Mouse (Mus musculus): ENCODE data around the gene Cldn19. TPM values are rescaled to one million over a fixed set of nuclear protein-coding genes. Genes with fewer than 3 reads are reported as not detected.

The Cldn19 gene
- polyA plus RNA-seq, 1 experiment from 2014 or later = 1.3 TPM

DNA sequence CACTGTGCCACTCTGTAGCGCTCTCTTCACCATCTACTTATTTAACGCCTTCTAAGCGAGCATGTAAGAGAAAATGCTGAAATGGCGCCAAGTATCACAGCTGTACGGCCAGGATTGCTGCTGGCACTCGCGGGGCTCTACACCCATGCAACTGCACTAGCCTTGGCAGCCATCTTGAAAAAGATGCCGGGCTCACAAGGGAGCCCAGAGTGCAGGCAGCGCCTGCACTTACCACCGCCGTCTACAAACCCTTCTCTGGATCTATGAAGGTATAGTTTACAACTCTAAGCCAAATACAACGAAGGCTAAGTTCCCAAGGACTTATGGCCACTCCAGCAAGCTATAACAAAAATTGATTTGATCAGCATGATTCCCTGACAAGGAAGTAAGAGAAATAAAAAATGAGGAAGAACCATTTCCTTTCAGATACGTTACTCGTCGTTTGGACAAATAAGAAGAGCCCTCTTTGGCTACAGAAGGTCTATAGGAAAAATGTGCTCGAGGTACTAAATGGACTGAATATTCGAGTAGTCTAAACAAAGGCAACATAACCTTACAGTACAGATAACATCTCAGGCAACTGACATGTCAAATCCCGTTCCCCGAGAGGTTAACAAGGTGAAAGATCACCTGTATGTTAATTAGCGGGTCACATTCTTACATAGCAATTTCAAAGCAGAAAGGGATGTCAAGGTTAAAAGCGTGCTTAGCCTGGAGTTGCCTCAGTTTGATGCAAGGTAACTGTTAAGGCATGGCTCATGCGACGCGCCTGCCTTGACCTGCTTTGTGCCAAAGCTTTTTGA lies 37.8 kb downstream of the Cldn19 start:
- WGBS = 2% methylated on average over 24 of the region's 24 CpGs
- Histone ChIP-seq H3K9ac (peak overlapping the region; percentile 92), H3K27me3 (no peaks in the 10 kb centered on the region), H3K9me3 (no peaks in the 10 kb centered on the region), H3K4me3 (peak overlapping the region; percentile 96), H3K27ac (peak overlapping the region; percentile 91), H3K4me1 (replicated peaks) (peaks cover 41% of the 10 kb centered on the region), H3K36me3 (peaks cover 3% of the 10 kb centered on the region; the same call in 1 of the 2 replicates), H3K4me2 (peak overlapping the region; percentile 83)
- ATAC-seq (ENCODE audit: low FRiP score) = no peak

DNA sequence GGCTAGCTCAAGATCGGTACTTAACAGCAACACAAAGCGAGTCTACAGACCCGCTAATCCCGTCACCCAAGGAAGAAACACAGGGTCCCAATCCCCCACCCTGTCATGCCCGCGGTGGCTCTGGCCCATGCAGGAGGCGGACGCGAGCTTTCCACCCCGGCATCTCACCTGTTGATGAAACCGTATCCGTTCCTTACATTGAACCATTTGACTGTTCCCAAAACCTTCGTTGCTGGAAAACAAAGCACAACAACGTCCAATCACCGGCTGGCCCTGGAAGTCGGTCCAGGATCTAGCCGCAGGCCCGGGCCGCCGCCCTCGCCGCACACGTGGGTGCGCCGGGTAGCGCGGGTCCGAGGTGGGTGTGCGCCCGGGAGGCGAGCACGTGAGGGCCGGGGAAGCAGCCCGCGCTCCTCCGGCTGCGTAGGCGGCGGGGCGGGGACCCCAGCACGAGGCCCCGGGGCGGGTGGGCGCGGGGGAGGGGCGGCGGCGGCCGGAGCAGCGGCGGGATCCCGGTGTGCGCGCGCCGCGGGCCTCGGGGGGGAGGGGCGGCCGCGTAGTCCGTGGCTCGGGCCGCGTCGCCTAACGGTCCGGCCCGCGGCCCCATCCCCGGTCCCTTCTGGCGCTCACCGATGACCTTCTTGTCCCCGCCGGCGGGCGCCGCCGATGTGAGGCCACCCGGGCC lies 38.5 kb downstream of the Cldn19 start:
- peak overlapping the region; percentile 92 for H3K9ac ChIP-seq
- no peaks in the 10 kb centered on the region for H3K9me3 ChIP-seq
- H3K4me3 ChIP-seq = peak overlapping the region; percentile 96
- WGBS = under 1% methylated on average over 38 of the region's 80 CpGs
- ATAC-seq (ENCODE audit: low FRiP score) = peak; percentile 29
- peak overlapping the region; percentile 91 for H3K27ac ChIP-seq
- no peaks in the 10 kb centered on the region for H3K27me3 ChIP-seq
- H3K4me1 ChIP-seq (replicated peaks) = peaks cover 39% of the 10 kb centered on the region
- H3K4me2 ChIP-seq = peak overlapping the region; percentile 83
- peaks cover 2% of the 10 kb centered on the region; the same call in 1 of the 2 replicates for H3K36me3 ChIP-seq

DNA sequence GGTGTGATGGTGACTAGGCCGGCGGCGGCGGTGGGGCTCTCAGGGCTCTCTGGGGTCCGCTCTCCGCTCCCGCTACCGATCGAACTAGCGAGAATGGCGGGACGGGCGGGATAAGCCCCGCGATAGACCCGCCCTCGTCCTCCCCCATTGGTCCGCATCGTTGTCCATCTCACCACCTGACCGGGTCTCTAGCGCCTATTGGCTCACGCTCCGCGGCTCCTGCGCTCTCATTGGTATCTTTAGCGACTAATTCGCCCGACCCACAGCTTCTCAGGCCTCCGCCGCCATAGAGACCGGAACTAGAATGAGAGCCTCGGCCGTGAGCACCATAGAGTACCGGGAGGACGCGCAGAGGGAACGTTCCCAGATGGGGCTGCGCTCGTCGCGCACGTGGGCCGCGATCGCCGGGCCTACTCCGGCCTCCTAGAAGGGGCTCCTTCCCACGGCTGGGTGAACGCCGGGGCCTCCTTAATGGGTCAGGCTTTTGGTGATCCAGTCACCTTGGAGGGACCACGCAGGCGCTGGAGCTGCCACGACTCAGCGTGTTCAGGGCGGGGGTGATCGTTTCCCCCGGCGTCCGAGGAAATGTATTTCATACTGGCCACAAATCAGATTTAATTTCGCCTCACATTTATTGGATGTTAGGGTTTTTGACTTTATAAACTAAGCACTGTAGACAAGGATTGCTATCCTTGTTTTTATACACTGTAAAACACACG lies 39.4 kb downstream of the Cldn19 start, which contains the start of gene Ybx1:
Gene Ybx1 (minus strand): TSS at position 190 of the 719 bp plus-strand sequence.
- H3K36me3 ChIP-seq = no peaks in the 10 kb centered on the region; the same call in 1 of the 2 replicates
- H3K9me3 ChIP-seq = no peaks in the 10 kb centered on the region
- H3K4me1 ChIP-seq (replicated peaks) = peaks cover 35% of the 10 kb centered on the region
- peak; percentile 99 for ATAC-seq (ENCODE audit: low FRiP score)
- peak within 1 kb of the TSS; percentile 83 for H3K4me2 ChIP-seq
- H3K9ac ChIP-seq = peak within 1 kb of the TSS; percentile 92
- peak within 1 kb of the TSS; percentile 96 for H3K4me3 ChIP-seq
- no peaks in the 10 kb centered on the region for H3K27me3 ChIP-seq
- WGBS = under 1% methylated on average over 61 of the region's 61 CpGs
- H3K27ac ChIP-seq = peak within 1 kb of the TSS; percentile 96

DNA sequence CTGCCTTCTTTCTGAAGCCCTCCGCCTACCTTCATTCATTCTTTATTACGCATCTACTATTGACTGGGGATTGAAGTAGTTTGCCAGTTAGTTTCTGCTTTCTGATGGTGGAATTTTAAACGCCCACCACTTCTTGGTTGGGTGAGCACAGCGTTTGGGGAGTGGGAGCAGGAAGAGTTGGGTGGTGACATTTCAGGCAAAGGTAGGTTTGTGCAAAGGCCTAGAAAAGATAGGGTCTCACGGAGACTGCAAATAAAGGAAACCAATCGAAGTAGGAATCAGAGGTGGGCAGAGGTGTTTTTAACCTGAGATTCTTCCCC lies 39.9 kb downstream of the Cldn19 start:
- Histone ChIP-seq H3K9ac (peak overlapping the region; percentile 83), H3K4me3 (peak overlapping the region; percentile 96), H3K4me2 (peak overlapping the region; percentile 71), H3K27me3 (no peaks in the 10 kb centered on the region), H3K4me1 (replicated peaks) (peaks cover 32% of the 10 kb centered on the region), H3K27ac (peak overlapping the region; percentile 96), H3K36me3 (no peaks in the 10 kb centered on the region; the same call in 1 of the 2 replicates), H3K9me3 (no peaks in the 10 kb centered on the region)
- WGBS = 7% methylated on average over 6 of the region's 6 CpGs
- ATAC-seq (ENCODE audit: low FRiP score) = no peak

DNA sequence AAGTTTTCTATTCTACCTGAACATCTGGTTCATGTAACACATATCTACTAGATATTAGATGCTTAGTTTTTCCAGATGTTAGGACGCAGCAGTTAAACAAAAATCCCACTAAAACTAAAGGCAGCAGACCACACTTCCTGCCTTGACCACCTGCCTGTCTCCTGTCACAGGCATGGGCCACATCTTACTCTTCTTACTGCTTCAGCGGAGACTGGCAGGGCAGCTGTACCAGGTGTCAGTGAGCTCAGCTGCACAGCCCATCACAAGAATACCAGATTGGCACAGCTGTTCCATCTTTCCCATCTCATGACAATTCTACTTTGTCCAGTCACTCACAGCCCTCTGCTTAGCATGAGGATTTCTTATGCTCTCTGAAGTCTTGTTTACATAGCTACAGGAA lies 42.1 kb downstream of the Cldn19 start:
- 68% methylated on average over 2 of the region's 2 CpGs for WGBS

DNA sequence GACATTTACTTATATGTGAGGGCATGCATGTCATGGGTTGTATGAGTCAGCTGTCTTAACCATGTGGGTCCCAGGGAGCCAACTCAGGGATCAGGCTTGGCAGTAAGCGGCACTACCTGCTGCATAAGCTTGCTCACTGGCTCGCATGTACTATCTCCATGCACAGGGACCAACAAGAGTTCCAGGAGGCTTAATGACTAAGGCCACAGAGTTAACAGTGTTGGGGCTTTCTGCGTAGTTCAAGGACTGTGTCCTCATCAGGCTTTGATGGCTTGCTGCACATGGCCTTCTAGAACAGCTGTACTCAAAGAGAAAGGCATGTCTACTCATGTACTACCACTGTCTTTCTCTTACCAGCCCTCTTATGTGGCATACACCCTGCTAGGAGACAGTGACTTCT lies 45.5 kb downstream of the Cldn19 start:
- 94% methylated on average over 3 of the region's 3 CpGs for WGBS
- no peak overlapping the region for H3K27ac ChIP-seq
- no peak for ATAC-seq (ENCODE audit: low FRiP score)

More for the DNA sequence above, 42.1 kb downstream of the Cldn19 start:
- Histone ChIP-seq H3K27me3 (no peaks in the 10 kb centered on the region), H3K9me3 (no peaks in the 10 kb centered on the region), H3K4me2 (no peak overlapping the region), H3K27ac (no peak overlapping the region), H3K36me3 (no peaks in the 10 kb centered on the region), H3K4me3 (no peak overlapping the region), H3K4me1 (replicated peaks) (peaks cover 10% of the 10 kb centered on the region), H3K9ac (no peak overlapping the region)
- ATAC-seq (ENCODE audit: low FRiP score) = no peak

DNA sequence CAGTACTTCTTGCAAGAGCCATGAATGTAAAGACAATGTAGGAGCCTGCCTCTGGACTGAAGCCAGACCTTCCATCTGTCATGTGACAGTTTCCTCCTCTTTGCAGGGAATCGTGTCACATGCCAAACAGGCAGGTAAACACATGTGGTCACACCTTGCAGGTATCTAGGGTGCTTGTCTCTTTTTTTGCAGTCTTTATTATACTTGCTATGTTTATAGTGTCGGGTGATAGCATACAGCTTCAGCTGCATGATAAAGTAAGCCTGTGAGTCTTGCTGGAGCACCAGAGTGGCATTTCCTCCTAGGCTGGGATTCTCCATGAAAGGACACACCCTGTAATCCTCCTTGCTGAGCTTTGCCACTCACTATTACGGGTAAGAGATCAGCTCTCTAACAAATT lies 46.6 kb downstream of the Cldn19 start:
- Histone ChIP-seq H3K36me3 (peaks cover 3% of the 10 kb centered on the region), H3K27ac (no peak overlapping the region), H3K4me3 (no peak overlapping the region), H3K4me2 (no peak overlapping the region), H3K9ac (no peak overlapping the region), H3K27me3 (no peaks in the 10 kb centered on the region), H3K9me3 (no peaks in the 10 kb centered on the region), H3K4me1 (replicated peaks) (no peaks in the 10 kb centered on the region)
- no peak for ATAC-seq (ENCODE audit: low FRiP score)
- 91% methylated on average over 3 of the region's 3 CpGs for WGBS

More for the DNA sequence above, 45.5 kb downstream of the Cldn19 start:
- H3K27me3 ChIP-seq = no peaks in the 10 kb centered on the region
- H3K36me3 ChIP-seq = no peaks in the 10 kb centered on the region
- no peak overlapping the region for H3K4me3 ChIP-seq
- no peak overlapping the region for H3K4me2 ChIP-seq
- no peaks in the 10 kb centered on the region for H3K9me3 ChIP-seq
- no peak overlapping the region for H3K9ac ChIP-seq
- H3K4me1 ChIP-seq (replicated peaks) = peaks cover 2% of the 10 kb centered on the region

DNA sequence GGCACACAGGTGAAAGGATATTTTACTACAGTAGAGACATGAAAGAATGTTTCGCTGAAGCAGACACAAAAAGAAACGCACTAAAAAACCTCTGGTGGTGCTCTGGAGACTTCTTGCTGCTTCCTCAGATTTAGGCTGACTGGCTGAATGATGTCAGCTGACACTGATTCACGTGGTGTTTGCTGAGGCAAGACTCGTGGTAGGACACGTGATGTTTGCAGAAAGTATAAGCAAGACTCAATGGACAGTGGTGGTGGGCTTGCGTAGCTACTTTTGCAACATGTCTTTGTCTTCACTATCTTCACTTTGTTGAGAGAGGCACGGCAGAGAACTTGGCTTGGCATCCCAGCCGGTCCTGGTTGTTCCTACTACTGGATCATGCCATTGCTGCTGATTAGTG lies 48.1 kb downstream of the Cldn19 start:
- no peak for ATAC-seq (ENCODE audit: low FRiP score)
- Histone ChIP-seq H3K4me3 (no peak overlapping the region), H3K27ac (no peak overlapping the region), H3K36me3 (peaks cover 17% of the 10 kb centered on the region), H3K9ac (no peak overlapping the region), H3K27me3 (no peaks in the 10 kb centered on the region), H3K4me1 (replicated peaks) (no peaks in the 10 kb centered on the region), H3K9me3 (no peaks in the 10 kb centered on the region), H3K4me2 (no peak overlapping the region)
- WGBS = 95% methylated on average over 8 of the region's 8 CpGs

DNA sequence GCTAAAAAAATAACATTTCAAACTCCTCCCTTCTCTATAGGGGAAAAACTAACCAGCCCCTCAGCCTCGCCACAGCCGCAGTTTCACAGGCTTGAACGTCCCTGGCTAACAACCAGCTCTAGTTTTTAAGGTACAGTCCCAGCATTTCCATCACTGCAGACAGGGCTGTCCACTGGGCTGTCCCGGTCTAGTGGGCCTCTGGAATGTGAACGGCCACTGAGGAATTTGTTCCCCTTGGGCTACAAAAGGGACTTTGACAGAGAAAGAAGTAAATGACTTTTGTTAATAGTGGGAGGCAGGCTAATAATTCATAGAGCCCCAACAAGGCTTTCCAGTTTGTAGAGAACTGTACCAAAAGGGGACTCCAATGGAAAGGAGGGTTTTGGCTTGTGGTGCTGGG lies 50.2 kb downstream of the Cldn19 start:
- no peak overlapping the region for H3K4me2 ChIP-seq
- H3K27me3 ChIP-seq = no peaks in the 10 kb centered on the region
- H3K9ac ChIP-seq = no peak overlapping the region
- no peak for ATAC-seq (ENCODE audit: low FRiP score)
- H3K4me3 ChIP-seq = no peak overlapping the region
- WGBS = 73% methylated on average over 5 of the region's 5 CpGs
- no peak overlapping the region for H3K27ac ChIP-seq
- no peaks in the 10 kb centered on the region for H3K9me3 ChIP-seq
- H3K4me1 ChIP-seq (replicated peaks) = no peaks in the 10 kb centered on the region
- H3K36me3 ChIP-seq = peaks cover 31% of the 10 kb centered on the region

Other genes starting within 250 kb of the Cldn19 start
- gene Slc2a1, start 146.7 kb upstream of the Cldn19 start, polyA plus RNA-seq (2015; fragmentation: Nextera tagmentation; extraction: Ambion mirVana) = 94.4 and 96.5 TPM in 2 replicates
- gene Zfp691, start 81.2 kb upstream of the Cldn19 start, polyA plus RNA-seq (2015; fragmentation: Nextera tagmentation; extraction: Ambion mirVana) = 7.4 and 7.6 TPM in 2 replicates
- 1.1 and 1.2 TPM in 2 replicates for gene Ermap, start 65.4 kb upstream of the Cldn19 start, polyA plus RNA-seq (2015; fragmentation: Nextera tagmentation; extraction: Ambion mirVana)
- 244 and 245 TPM in 2 replicates for gene Svbp, start 60.1 kb upstream of the Cldn19 start, polyA plus RNA-seq (2015; fragmentation: Nextera tagmentation; extraction: Ambion mirVana)
- gene Tmem269, start 37.2 kb upstream of the Cldn19 start, polyA plus RNA-seq (2015; fragmentation: Nextera tagmentation; extraction: Ambion mirVana) = 0.39 and 0.43 TPM in 2 replicates
- 32.5 and 33.4 TPM in 2 replicates for gene AU022252, start 22.7 kb upstream of the Cldn19 start, polyA plus RNA-seq (2015; fragmentation: Nextera tagmentation; extraction: Ambion mirVana)
- 12.2 and 13.2 TPM in 2 replicates for gene P3h1, start 22.5 kb upstream of the Cldn19 start, polyA plus RNA-seq (2015; fragmentation: Nextera tagmentation; extraction: Ambion mirVana)
- gene Ybx1, start 39.2 kb downstream of the Cldn19 start, polyA plus RNA-seq (2015; fragmentation: Nextera tagmentation; extraction: Ambion mirVana) = 817 and 857 TPM in 2 replicates
- gene Ppih, start 65.1 kb downstream of the Cldn19 start, polyA plus RNA-seq (2015; fragmentation: Nextera tagmentation; extraction: Ambion mirVana) = 60.2 and 63.4 TPM in 2 replicates
- gene Ccdc30, start 160.1 kb downstream of the Cldn19 start, polyA plus RNA-seq (2015; fragmentation: Nextera tagmentation; extraction: Ambion mirVana) = 18.4 and 20.2 TPM in 2 replicates
- 21.5 and 21.8 TPM in 2 replicates for gene Ppcs, start 167.0 kb downstream of the Cldn19 start, polyA plus RNA-seq (2015; fragmentation: Nextera tagmentation; extraction: Ambion mirVana)
- 0.40 and 0.44 TPM in 2 replicates for gene Zmynd12, start 167.4 kb downstream of the Cldn19 start, polyA plus RNA-seq (2015; fragmentation: Nextera tagmentation; extraction: Ambion mirVana)
- 19.9 and 21.0 TPM in 2 replicates for gene Rimkla, start 237.2 kb downstream of the Cldn19 start, polyA plus RNA-seq (2015; fragmentation: Nextera tagmentation; extraction: Ambion mirVana)

All from hindbrain, embryonic 13.5 days (tissue).